Mouse (Mus musculus) left cerebral cortex, adult 2 months (tissue): Measurements from ENCODE around the gene Arfgap3. TPM values are rescaled to one million over a fixed set of nuclear protein-coding genes. Genes with fewer than 3 reads are reported as not detected.

ENCODE experiments used
- DNase-seq, 2 experiments: peaks; one replicate each; pipeline ENCODE4 v3.0.0; 2021 to 2022; ENCODE audit warnings: low spot score in 2 of 2, mixed read lengths in 1 of 2; ENCODE audit errors: extremely low spot score in 1 of 2
- H3K27ac ChIP-seq: fragments of 200-600 bp; 2 replicates; pipeline ENCODE4 v1.8.1; 2022
- H3K4me3 ChIP-seq: fragments of 200-600 bp; 2 replicates; pipeline ENCODE4 v1.8.1; 2022
- CTCF ChIP-seq: fragments of 200-600 bp; IDR thresholded peaks from 2 replicates; pipeline ENCODE4 v1.8.1; 2022; ENCODE audit warnings: antibody characterized with exemption, mild to moderate bottlenecking, moderate library complexity
- intact Hi-C: fragments of 180-260 bp; cut with DNase I; formaldehyde crosslinking; loops from one replicate; pipeline ENCODE4 v1.15.1; 2025
- total RNA-seq, 2 experiments: library from RNA; stranded (reverse); gene quantifications; 2 replicates each; pipeline ENCODE4 v1.2.3; 2021

Gene Arfgap3
- total RNA-seq, 2 experiments from 2014 or later: 19.5 to 21.5 TPM

- intact Hi-C loops: no loop called here
- no peak for TF ChIP-seq CTCF
Measured at GRCm38 (mm10) chr15:83263405-83263804, 86.6 kb downstream of the Arfgap3 start.

GRCm38 (mm10) chr15:83257906-83258305, 92.1 kb downstream of the Arfgap3 start:
- no peak overlapping the region for H3K4me3 ChIP-seq
- H3K27ac ChIP-seq: no peak overlapping the region
- DNase-seq: no peak
- TF ChIP-seq CTCF: no peak
- intact Hi-C loops: no loop called here

More at GRCm38 (mm10) chr15:83263405-83263804, 86.6 kb downstream of the Arfgap3 start:
- Histone ChIP-seq H3K4me3 (no peak overlapping the region), H3K27ac (no peak overlapping the region)
- no peak for DNase-seq

GRCm38 (mm10) chr15:83256491-83256890, 93.6 kb downstream of the Arfgap3 start:
- no peak for DNase-seq
- intact Hi-C loops: no loop called here
- TF ChIP-seq CTCF: no peak
- Histone ChIP-seq H3K4me3 (no peak overlapping the region), H3K27ac (no peak overlapping the region)

- intact Hi-C loops: no loop called here
- Histone ChIP-seq H3K4me3 (no peak overlapping the region), H3K27ac (no peak overlapping the region)
- TF ChIP-seq CTCF: no peak
- no peak for DNase-seq
Measured at GRCm38 (mm10) chr15:83255944-83256343, 94.1 kb downstream of the Arfgap3 start.

GRCm38 (mm10) chr15:83255191-83255782, 94.8 kb downstream of the Arfgap3 start:
- intact Hi-C loops: no loop called here
- H3K4me3 ChIP-seq: no peak overlapping the region
- TF ChIP-seq CTCF: peak; percentile 16
- no peak for DNase-seq
- H3K27ac ChIP-seq: no peak overlapping the region

GRCm38 (mm10) chr15:83254372-83255070, 95.5 kb downstream of the Arfgap3 start:
- no peak for TF ChIP-seq CTCF
- Histone ChIP-seq H3K4me3 (no peak overlapping the region), H3K27ac (no peak overlapping the region)
- intact Hi-C loops: no loop called here
- DNase-seq: no peak

- H3K4me3 ChIP-seq: peak overlapping the region; percentile 57; the same call in 1 of the 2 replicates
- H3K27ac ChIP-seq: no peak overlapping the region
- no peak for DNase-seq
- no peak; the same call in 1 of the 2 replicates for TF ChIP-seq CTCF
- intact Hi-C loops: no loop called here
Measured at GRCm38 (mm10) chr15:83252060-83252459, 98.0 kb downstream of the Arfgap3 start.

- Histone ChIP-seq H3K4me3 (peak within 1 kb of the TSS; percentile 57), H3K27ac (peak within 1 kb of the TSS; percentile 74)
- DNase-seq: peak; percentile 20 to 25
- no peak for TF ChIP-seq CTCF
- intact Hi-C loops: no loop called here
Measured at GRCm38 (mm10) chr15:83251176-83252004, 98.7 kb downstream of the Arfgap3 start, which contains the start of gene A4galt. Gene A4galt (minus strand): TSS chr15:83251774.

GRCm38 (mm10) chr15:83250651-83251175, 99.3 kb downstream of the Arfgap3 start:
- TF ChIP-seq CTCF: no peak
- intact Hi-C loops: no loop called here
- H3K27ac ChIP-seq: peak overlapping the region; percentile 74

More at GRCm38 (mm10) chr15:83250651-83251175, 99.3 kb downstream of the Arfgap3 start:
- peak overlapping the region; percentile 57 for H3K4me3 ChIP-seq
- DNase-seq: no peak

Other genes with a start within 250 kb of the Arfgap3 start
- 100 to 1,000 TPM; 147 to 159 TPM for gene Rrp7a, start 227.4 kb downstream of the Arfgap3 start, total RNA-seq
- gene Poldip3, start 200.9 kb downstream of the Arfgap3 start, total RNA-seq: 10 to 100 TPM; 86.5 to 95.1 TPM
- gene Cyb5r3, start 177.7 kb downstream of the Arfgap3 start, total RNA-seq: 10 to 100 TPM; 58.4 to 63.1 TPM
- 1 to 10 TPM; 1.9 to 4.5 TPM for gene A4galt, start 98.5 kb downstream of the Arfgap3 start, total RNA-seq
- 100 to 1,000 TPM in 1 of 2 experiments, 10 to 100 TPM in 1; 97.4 to 102 TPM for gene Pacsin2, start 114.4 kb upstream of the Arfgap3 start, total RNA-seq
- 10 to 100 TPM; 45.5 to 54.9 TPM for gene Ttll1, start 160.6 kb upstream of the Arfgap3 start, total RNA-seq
- gene Bik, start 176.6 kb upstream of the Arfgap3 start, total RNA-seq: under 1 TPM in 1 of 2 experiments, not detected in 1; 0.70 TPM
- gene Tspo, start 213.3 kb upstream of the Arfgap3 start, total RNA-seq: 1 to 10 TPM; 5.6 to 7.9 TPM
- 10 to 100 TPM; 19.0 to 26.9 TPM for gene Mcat, start 213.5 kb upstream of the Arfgap3 start, total RNA-seq
- gene Ttll12, start 244.9 kb upstream of the Arfgap3 start, total RNA-seq: 10 to 100 TPM; 12.4 to 12.6 TPM